In the genomic region with DNA sequence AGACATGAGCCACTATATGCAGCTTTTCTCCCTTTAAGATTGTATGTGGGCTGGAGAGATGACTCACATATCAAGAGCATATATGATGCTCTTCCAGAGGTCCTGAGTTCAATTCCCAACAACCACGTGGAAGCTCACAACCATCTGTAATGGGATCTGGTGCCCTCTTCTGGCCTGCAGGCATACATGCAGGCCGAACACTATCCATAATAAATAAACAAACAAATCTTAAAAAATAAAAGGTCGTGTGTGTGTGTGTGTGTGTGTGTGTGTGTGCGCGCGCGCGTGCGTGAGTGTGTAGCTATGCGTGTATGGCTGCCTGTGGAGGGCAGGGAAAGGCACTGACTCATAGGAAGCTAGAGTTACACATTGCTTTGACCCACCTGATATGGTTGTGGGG, we compare ENCODE assay signal across 1 mouse cellular context.
A peak's percentile ranks its signal among the peaks of the same experiment; 100 is the strongest.
TF ChIP-seq lines count a peak whose summit lies in the region.

No protein-coding gene starts in this region.

TF ChIP-seq in MEL, 35 proteins besides CTCF, POLR2A, EP300 and RAD21 (continued from another document):
- TF ChIP-seq TBP (IDR thresholded peaks at IDR 0.05; ENCODE audit: low read depth, low read length): no peak
- no peak for TF ChIP-seq MYB (IDR thresholded peaks at IDR 0.05; ENCODE audit: low read depth, low read length)
- TF ChIP-seq ZKSCAN1 (IDR thresholded peaks at IDR 0.05; ENCODE audit: low read depth, low read length): no peak
- TF ChIP-seq BHLHE40 (IDR thresholded peaks at IDR 0.05; ENCODE audit: borderline replicate concordance, low read depth, low read length): no peak
- peak; percentile 85 for TF ChIP-seq MYC (IDR thresholded peaks at IDR 0.05; ENCODE audit: low read depth, low read length)
- TF ChIP-seq SMC3 (IDR thresholded peaks at IDR 0.05; ENCODE audit: low read depth, low read length): 0 out of 2 replicates have a peak, but pooled peaks have one; percentile 14
- TF ChIP-seq MXI1 (IDR thresholded peaks at IDR 0.05; ENCODE audit: low read depth, low read length): no peak
- TF ChIP-seq MAFK (IDR thresholded peaks at IDR 0.05; ENCODE audit: borderline replicate concordance, low read depth, low read length): no peak
- TF ChIP-seq JUND (IDR thresholded peaks at IDR 0.05; ENCODE audit: low read depth, low read length): no peak
- no peak for TF ChIP-seq CHD1 (IDR thresholded peaks at IDR 0.05; ENCODE audit: low read depth, low read length)
